Mouse (Mus musculus): Measurements from ENCODE around the gene Ascl2. TPM values are rescaled to one million over a fixed set of nuclear protein-coding genes. Genes with fewer than 3 reads are reported as not detected.

The Ascl2 gene
- total RNA-seq, 2 experiments from 2014 or later: not detected

DNA sequence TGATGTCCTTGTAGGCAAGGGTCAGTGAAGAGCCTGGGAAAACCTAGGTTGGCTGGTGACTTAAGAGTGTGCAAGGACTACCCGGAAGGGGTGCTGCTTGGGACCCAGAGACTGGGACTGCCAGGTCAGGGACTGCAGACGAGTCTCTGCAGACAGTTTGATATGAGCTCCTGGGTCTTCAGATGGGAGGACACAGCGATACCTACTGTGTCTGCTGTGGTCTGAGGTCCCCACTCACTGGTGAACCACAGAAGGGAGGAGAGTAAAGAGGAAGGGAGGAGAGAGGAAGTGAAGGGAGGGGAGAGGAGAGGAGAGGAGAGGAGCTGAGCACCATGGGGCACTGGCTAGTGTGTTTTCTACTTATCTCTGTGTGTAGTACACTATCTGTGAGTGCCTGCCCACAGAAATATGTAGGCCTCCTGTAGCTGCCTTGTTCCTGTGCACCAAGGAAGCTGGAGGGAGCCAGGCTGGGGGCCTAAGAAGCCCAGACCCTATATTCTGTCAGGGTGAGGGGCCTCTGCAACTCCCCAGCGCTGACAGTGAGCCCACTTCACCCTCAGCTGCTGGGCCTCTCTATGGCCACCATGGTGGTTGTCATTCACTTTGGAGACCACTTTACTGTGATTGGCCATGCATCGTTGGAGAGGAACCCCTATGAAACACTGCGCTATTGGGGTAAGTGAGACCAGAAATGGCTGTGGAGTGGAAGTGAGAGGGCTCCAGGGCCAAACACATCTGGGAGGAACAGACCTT lies 36.5 kb upstream of the Ascl2 start:
- DNase-seq: no peak
- intact Hi-C loops (cut with DNase I; ENCODE audit: low total_unique reads): loop anchor here (2.0 to 10.0 kb wide), 3 partner anchors 81 to 469 kb away; partner anchors contain the start of gene Slc22a18

DNA sequence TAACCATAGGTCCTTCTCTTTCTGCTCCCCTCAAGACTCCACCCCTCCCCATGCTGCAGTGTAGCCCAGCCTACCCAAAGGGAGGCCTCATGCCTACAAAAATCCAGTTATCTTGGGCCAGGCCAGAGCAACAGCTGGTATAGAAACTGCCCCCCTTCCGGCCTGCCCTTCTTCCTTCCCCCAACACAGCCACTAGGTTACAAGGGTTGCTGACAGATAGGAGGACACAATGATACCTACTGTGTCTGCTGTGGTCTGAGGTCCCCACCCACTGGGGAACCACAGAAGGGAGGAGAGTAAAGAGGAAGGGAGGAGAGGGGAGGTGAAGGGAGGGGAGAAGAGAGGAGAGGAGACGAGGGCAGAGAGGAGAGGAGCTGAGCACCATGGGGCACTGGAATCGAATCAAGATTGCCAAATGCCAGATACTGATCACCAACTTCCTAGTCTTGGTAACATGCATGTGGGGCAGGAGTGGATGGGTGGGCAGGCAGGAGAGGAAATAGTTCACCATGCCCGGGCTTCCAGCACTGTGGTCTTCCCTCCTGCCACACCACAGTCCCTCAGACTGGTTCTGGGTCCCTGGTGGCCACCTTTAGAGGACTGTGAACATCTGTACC lies 35.8 kb upstream of the Ascl2 start, which contains the start of gene Tspan32:
Tspan32 (plus strand) TSS at position 320 of the 617 bp plus-strand sequence.
- intact Hi-C loops (cut with DNase I; ENCODE audit: low total_unique reads): loop anchor here (5.0 to 10.0 kb wide), 2 partner anchors 132 to 470 kb away; partner anchors contain the start of gene Slc22a18
- DNase-seq: no peak

DNA sequence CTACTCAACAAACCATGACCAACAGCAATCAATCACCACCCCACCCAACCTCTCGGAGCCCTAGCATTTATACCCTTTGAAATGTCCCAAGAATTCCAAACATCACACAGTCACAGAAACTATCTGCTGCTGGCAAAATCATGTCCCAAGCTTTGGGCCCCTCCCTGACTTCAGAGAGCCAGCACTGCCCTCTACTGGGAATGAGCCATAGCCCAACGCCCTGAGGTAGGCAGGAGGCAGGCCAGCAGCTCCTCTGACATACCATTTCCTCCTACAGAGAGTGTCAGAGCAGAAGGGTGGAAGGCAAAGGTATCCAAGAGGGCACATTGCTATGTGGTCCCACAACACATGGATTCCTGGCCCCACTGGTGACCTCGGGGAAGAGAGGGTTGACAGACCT lies 33.6 kb upstream of the Ascl2 start:
- no peak for DNase-seq
- intact Hi-C loops (cut with DNase I; ENCODE audit: low total_unique reads): loop anchor here (10.0 kb wide), 1 partner anchor 472 kb away; the partner anchor contains the start of gene Slc22a18

DNA sequence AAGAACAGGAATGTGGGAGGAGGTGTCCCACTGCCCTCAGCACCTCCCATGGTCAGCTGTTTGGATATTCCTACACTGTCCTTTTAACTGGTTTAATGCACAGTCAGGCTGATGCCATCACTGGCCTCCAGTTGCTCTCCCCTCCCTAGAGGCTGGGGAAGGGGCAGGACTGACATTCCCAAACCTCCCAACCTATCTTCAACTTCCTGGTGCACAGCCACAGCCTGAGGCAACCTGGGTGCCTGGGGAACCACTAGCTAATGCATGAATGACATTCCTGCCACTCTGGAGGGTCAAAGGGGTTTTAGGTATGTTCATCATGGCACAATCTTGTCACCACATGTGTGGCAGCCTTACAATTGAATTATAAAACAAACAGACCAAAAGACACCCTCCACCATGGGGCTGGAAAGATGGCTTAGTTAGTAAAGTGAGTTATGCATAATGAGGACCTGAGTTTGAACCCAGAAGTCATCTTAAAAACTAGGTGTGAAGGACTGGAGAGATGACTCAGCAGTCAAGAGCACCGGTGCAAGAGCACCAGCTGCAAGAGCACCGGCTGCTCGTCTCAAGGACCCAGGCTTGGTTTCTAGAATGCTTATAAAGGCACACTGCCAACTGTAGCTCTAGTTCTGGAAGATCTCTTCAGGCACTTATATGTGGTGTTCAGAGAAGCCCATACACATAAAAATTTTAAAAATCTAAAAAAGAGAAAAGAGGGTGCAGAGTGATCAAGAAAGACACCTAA lies 28.5 kb upstream of the Ascl2 start:
- DNase-seq: no peak
- intact Hi-C loops (cut with DNase I; ENCODE audit: low total_unique reads): no loop called here

DNA sequence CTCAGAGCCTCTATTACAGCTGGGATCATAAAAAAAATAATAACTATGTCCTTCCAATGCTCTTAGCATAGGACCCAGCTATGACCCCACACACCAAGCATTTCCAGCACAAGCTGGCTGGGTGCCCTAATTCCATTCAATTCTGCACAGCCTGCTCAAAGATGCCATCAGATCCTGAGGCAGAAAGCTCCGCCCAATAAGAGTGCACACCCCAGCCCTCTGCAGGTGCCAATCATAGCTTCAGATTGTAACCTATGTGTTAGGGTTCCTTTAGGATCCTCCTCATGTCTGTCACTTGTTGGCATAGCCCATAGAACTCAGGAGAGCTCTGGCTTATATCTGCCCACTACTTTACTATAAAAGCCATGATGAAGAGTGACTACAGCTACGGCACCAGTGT lies 27.9 kb upstream of the Ascl2 start:
- no peak for DNase-seq
- intact Hi-C loops (cut with DNase I; ENCODE audit: low total_unique reads): no loop called here

DNA sequence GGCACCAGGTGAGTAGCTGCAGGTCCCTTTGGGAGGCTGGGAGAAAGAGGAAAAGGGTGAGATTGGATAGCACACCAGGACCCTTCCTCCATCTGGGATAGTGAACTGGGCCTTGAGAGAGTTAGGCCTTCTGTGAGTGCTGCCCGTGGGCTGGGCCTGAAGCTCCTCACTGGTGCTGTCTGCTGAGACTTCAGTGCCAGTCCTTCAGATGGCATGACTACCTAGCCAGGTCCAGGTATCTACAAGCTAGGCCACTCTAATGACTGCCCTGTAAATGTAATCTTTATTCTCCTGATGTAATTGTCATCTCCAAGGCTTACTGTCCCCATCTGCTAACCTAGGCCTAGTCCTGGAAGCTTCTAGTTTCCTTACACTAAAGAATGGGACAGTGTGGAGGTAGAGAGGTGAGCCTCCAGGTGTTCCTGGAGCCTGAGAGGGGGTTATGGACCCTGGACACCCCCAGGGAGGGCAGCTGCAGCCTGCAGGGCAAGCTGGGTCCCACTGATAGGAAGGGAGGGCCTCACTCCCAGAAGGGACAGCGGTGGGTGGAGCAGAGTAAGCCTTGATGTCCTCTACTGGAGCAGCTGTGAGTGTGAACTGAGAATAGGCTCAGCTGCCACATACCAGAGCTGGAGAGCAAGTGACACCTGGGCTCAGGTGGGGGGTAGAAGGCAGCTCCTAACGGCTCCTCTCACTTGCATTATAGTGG lies 26.7 kb upstream of the Ascl2 start:
- no peak for DNase-seq

DNA sequence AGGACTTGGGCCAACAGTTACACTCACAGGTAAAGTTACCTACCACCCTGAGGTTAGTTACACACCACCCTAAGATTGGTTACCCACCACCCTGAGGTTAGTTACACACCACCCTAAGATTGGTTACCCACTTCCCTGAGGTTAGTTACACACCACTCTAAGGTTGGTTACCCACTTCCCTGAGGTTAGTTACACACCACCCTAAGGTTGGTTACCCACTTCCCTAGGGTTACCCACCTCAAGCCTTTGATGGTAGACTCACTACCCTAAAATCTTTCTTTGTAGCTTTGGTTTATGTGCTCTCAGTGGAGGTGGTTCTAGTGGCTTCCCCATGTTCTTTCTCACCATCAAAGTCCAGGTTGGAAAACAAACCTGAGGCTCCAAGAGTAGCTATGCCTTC lies 25.9 kb upstream of the Ascl2 start:
- intact Hi-C loops (cut with DNase I; ENCODE audit: low total_unique reads): no loop called here
- DNase-seq: no peak

More for the DNA sequence above, 26.7 kb upstream of the Ascl2 start:
- intact Hi-C loops (cut with DNase I; ENCODE audit: low total_unique reads): no loop called here

DNA sequence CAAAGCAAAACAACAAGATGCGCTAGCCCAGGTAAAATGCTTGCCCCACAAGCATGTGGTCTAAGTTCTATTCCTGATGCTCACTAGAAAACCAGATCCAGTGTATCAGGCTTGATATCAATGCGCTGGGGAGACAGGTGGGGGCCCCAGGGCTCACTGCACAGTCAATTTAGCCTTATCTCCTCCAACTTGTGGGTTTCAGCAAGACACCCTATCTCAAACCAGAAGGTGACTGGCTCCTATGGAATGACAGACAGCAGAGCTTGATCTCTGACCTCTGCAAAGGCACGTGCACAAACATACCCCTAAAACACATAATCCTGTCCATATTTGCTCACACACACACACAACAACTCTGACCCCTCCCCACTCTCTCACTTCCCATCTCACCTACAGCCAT lies 18.7 kb upstream of the Ascl2 start:
- intact Hi-C loops (cut with DNase I; ENCODE audit: low total_unique reads): no loop called here
- no peak for DNase-seq

DNA sequence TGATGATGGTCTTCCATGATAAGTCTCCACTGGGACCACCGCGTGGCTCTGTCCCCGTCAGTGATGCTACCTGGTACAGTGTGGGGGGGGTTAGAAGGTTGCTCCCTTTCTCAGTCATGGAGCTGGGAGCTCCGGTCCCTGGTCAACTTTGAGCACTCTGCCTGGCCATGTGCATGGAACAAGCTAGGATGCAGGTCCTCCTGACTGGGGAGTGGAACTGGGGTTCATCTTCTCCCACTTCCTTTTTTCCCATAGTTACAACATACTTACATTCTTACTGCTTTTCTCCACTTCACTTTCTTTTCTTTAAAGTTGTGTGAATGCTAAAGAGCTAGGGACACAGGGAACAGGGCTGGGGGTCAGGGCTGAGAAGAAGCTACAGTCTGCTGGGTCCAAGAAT lies 16.1 kb upstream of the Ascl2 start:
- DNase-seq: no peak

DNA sequence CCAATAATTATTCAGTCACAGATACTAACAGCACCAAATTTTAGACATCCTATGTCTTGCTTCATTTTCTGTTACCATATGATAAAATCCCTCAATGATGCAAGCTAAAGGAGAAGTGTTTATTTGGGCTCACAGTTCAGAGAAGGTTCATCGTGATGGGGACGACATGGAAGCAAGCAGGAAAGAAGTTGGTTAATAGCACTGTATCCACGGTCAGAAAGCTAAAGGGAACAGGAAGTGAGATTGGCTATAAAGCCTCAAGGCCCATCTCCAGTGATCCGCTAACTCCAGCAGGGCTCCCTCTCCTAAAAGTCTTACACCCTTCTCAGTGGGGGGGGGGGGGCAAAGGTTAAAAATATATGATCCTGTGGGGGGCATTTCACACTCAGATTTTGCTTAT lies 12.8 kb upstream of the Ascl2 start:
- intact Hi-C loops (cut with DNase I; ENCODE audit: low total_unique reads): no loop called here
- DNase-seq: no peak

More for the DNA sequence above, 16.1 kb upstream of the Ascl2 start:
- intact Hi-C loops (cut with DNase I; ENCODE audit: low total_unique reads): no loop called here

DNA sequence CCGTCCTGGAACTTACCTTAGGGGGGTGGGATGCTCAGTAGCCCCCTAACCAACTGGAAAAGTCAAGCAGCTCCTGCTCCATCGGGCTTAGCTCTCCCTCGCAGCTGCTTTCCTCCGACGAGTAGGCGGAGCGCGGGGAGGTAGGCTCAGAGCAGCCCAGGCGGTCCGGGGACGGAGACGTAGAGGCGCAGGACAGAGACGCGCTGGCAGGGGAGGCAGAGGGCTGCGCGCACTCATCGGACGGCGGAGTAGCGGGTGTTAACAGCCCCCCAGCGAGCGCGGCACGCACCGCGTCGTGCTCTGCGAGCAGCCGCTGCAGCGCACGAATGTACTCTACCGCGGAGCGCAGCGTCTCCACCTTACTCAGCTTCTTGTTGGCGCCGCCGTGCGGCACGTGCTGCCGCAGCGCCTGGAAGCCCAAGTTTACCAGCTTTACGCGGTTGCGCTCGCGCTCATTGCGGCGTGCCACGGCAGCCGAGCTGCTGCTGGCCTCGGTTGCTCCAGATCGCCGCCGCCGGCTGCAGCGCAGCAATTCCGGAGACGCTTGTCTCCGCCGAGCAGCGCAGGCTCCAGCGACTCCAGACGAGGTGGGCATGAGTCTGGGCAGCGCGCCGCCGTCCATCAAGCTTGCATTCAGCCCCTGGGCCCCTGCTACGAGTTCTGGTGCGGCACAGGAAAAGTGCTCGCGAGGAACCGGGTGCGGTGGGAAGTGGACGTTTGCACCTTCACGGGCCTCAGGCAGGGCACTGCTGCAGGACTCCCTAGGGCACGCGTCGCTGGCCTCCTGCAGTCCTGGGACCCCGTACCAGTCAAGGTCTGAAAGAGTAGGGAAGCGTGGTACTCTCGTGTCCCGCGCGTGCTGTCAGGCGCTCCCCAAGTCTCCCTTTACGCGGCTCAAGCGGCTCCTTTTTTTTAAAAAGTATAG lies 918 bp downstream of the Ascl2 start:
- DNase-seq: peak; percentile 7

DNA sequence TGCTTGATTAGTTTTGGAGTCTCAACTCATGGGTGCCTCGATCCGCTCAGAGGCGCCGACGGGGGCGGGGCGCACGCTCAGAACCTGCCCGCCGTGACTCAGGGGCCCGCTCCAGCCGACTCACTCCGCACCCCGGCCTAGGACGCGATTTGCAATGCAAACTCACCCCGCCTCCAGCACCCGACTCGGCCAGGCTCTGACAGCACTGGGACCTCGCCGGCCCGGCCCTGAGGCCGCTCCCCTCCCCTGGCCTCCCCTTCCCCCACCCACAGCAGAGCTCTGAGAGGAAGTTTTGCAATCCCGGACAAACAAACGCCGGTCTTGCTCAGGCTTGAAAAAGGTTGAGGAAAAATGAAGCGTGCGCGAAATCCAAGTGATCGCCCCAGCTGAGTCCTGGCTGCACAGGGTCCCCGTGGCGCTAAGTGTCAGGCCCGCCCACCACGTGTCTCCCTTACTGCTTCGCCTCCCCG lies 1.6 kb downstream of the Ascl2 start:
- DNase-seq: peak; percentile 25
- intact Hi-C loops (cut with DNase I; ENCODE audit: low total_unique reads): no loop called here

More for the DNA sequence above, 918 bp downstream of the Ascl2 start:
- intact Hi-C loops (cut with DNase I; ENCODE audit: low total_unique reads): no loop called here

DNA sequence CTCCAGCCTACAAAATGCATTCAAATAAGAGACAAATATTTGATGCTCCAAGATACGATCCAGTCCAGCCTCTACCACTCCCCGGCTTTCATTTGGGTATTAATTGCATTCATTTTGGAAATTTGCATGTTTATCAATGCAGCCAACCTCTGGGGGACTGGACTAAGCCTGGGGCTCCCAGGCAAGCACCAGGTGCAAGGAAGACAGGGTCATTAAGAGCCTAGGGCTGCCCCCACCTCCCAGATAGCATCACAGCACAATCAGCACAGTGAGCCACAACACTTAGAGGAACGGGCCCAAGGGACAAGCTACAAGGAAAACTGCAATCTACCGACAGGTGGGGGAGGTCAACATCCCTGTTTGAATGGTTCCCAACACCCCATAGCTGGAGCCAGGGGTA lies 9.3 kb downstream of the Ascl2 start:
- intact Hi-C loops (cut with DNase I; ENCODE audit: low total_unique reads): no loop called here
- DNase-seq: no peak

DNA sequence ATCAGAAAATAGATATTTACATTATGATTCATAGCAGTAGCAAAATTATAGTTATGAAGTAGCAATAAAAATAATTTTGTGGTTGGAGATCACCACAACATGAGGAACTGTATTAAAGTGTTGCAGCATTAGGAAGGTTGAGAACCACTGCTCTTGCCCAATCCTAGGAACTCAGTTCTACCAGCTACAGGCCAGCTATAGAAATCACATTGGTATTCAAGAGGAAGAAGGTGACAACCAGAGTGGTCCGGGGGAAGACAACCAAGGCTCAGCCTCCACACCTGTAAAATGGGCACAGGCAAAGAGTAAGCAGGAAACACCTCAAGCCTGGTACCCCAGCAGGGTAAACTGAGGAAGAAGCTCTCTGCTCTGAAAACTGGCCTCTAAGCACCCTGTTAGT lies 10.2 kb downstream of the Ascl2 start:
- intact Hi-C loops (cut with DNase I; ENCODE audit: low total_unique reads): no loop called here
- DNase-seq: no peak

DNA sequence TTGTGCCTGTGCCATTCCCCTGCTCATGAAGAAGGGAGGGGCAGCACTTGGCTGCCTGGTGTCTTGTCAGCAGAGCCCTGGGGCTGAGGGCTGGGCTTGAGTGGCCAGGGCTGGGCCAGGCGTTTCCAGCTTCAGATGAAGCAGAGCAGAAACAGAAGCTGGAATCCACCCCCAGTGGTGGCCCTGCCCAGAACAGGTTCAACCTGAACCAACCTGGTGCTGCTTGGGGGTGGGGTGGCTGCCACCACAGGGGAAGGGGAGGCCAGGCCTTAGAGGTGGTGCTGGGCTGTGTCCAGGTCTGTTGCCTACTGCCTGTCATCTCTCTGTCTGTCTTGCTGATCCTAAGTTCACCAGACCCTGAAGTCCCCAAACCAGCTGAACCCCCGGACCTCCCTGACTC lies 13.0 kb downstream of the Ascl2 start:
- no peak for DNase-seq
- intact Hi-C loops (cut with DNase I; ENCODE audit: low total_unique reads): no loop called here

DNA sequence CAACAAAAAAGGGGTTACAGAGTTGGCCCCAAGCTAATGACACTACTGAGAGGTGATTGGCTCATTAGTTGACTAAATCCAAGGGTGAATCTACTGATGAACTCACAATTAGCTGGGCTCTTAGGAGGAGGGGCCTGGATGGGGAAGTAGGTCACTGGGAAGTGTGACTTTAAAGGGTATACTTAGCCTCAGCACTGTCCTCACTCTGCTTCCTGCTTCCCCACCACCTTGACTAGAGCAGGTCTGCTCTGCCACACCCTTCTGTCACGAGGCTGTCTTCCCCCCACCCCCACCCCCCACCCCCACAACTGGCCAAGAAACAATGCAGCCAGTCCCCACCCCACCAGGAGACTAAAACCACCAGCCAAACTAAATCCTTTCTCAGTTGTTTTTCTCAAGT lies 19.5 kb downstream of the Ascl2 start:
- intact Hi-C loops (cut with DNase I; ENCODE audit: low total_unique reads): no loop called here
- no peak for DNase-seq

DNA sequence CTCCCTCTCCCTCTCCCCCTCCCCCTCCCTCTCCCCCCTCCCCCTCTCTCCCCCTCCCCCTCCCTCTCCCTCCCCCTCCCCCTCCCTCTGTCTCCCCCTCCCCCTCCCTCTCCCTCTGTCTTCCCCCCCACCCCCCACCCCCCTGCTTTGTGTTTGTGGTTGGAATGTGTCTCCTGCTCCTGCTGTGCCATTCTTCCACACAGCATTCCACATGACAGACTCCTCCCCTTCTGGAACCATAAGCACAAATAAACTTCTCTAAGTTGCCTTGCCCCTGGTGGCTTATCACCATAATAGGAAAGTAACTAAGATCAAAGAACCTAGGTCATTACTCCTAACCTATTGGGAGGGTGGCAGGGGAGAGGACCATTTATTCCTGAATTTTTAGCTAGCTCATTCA lies 31.4 kb downstream of the Ascl2 start:
- no peak for DNase-seq
- intact Hi-C loops (cut with DNase I; ENCODE audit: low total_unique reads): no loop called here

DNA sequence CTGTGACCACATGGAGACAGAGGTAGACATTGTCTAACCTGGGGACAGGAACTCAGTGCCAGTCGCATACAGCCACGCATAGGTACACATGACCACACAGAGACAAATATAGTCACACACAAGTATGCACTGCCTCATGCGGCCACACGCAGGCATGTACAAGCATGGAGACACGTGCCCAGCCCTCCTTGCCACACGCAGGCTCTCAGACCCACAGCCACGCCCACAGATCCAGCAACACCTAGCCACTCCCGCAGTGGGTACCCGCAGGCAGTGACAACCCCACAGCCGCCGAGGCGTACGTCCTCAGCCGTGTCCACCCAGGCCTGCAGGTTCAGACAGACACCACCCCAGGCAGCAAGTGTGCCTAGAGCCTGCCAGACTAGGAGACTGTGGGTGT lies 33.4 kb downstream of the Ascl2 start:
- no peak for DNase-seq
- intact Hi-C loops (cut with DNase I; ENCODE audit: low total_unique reads): no loop called here

DNA sequence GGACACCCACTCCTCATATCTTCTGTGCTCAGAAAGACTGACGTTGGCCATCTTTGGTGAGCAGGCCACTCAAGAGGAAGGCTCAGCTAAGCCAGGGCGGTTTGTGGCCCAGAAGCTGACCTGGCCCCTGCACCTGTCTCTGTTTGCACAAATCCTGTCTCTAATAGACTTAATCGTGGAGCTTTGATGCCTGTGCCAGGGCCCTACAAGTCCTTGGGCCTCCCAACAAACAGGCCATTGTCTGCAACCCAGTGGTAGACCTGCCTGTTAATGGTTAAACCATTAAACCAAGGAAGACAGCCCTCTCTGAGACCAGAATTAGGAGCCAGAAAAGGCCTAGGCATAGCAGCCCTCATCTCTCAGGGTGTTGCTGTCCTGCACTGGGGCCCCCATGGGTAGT lies 36.6 kb downstream of the Ascl2 start:
- intact Hi-C loops (cut with DNase I; ENCODE audit: low total_unique reads): no loop called here
- DNase-seq: no peak

All from gastrocnemius, postnatal 14 days (tissue).